Mouse (Mus musculus): Measurements from ENCODE around the gene Nepro. TPM values are rescaled to one million over a fixed set of nuclear protein-coding genes. Genes with fewer than 3 reads are reported as not detected.

Gene Nepro
- 8.6 and 9.5 TPM in 2 replicates for polyA plus RNA-seq (2015; fragmentation: Nextera tagmentation; extraction: Ambion mirVana)

DNA sequence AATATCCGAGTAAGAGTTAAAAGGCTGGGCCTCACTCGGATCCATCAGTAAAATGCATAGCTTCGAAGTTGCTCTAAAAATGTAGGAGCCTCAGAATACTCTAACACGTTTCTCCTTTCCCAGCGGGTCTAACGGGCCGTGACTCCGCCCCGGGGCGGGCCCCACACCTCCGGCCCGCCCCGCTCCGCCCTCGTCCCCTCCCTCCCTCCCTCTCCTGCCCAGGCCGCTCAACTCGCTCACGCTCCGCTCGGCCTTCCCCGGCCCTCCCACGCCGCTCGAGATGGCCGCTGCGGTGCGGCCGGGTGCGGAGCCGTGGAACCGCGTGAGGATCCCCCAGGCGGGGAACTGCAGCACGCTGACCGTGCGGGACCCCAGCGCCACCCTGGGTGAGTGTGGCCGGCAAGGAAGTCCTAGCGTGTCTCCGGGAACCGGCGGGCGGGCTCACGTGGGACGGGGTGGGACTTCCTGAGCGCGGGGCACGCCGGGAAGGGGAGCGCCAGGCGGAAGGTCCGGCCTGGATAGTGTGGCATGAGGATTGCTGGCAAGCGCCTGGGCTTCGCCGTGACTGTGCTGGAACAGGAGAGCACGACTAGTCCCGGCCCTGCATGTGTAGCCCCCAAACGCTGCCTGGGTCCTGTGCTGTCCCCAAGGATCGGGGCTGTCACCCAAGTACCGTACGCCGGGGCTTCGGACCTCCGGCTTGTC, at the start of gene Nepro:
Nepro (plus strand) TSS at position 219 of the 705 bp plus-strand sequence.
- peak within 1 kb of the TSS; percentile 86 for H3K9ac ChIP-seq (replicated peaks; ENCODE audit: low read length)
- peaks cover 27% of the 10 kb centered on the region for H3K4me1 ChIP-seq (ENCODE audit: insufficient read depth, low read length)
- H3K36me3 ChIP-seq (ENCODE audit: insufficient read depth, low read length), result peaks cover 11% of the 10 kb centered on the region
- peak within 1 kb of the TSS; percentile 88 for H3K4me2 ChIP-seq (replicated peaks; ENCODE audit: low read depth, low read length)
- peak within 1 kb of the TSS; percentile 66 for H3K4me3 ChIP-seq (ENCODE audit: low read length)
- ATAC-seq (ENCODE audit: low FRiP score, low TSS enrichment), result peak; percentile 98
- H3K9me3 ChIP-seq (ENCODE audit: low read length), result no peaks in the 10 kb centered on the region
- H3K27me3 ChIP-seq (ENCODE audit: insufficient read depth, low read length), result no peaks in the 10 kb centered on the region
- H3K27ac ChIP-seq (ENCODE audit: low read length), result peak within 1 kb of the TSS; percentile 95
- WGBS, result under 1% methylated on average over 56 of the region's 64 CpGs

DNA sequence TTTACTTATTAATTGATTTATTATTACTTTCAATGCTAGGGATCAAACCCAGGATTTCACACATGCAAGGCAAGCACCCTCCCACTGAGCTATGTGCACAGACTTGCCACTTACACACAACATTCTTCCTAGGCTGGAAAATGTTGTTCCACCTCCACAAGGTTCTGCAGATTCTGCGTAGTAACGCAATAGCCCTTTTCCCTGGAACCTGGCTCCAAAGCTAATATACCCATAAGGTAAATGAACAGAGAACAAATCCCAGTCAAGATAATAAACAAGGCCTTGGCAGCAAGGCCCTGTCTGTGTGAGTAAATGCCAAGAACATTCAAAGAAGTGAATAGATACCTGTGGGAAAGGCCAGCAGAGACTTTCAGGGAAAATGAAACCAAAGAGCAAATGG, 47.7 kb upstream of the Nepro start:
- Histone ChIP-seq H3K36me3 (ENCODE audit: insufficient read depth, low read length) (no peaks in the 10 kb centered on the region), H3K4me1 (ENCODE audit: insufficient read depth, low read length) (peaks cover 37% of the 10 kb centered on the region), H3K27me3 (ENCODE audit: insufficient read depth, low read length) (no peaks in the 10 kb centered on the region), H3K9me3 (ENCODE audit: low read length) (no peaks in the 10 kb centered on the region), H3K27ac (ENCODE audit: low read length) (no peak overlapping the region), H3K4me2 (replicated peaks; ENCODE audit: low read depth, low read length) (no peak overlapping the region), H3K9ac (replicated peaks; ENCODE audit: low read length) (no peak overlapping the region), H3K4me3 (ENCODE audit: low read length) (no peak overlapping the region)
- ATAC-seq (ENCODE audit: low FRiP score, low TSS enrichment), result no peak
- 91% methylated on average over 2 of the region's 2 CpGs for WGBS

DNA sequence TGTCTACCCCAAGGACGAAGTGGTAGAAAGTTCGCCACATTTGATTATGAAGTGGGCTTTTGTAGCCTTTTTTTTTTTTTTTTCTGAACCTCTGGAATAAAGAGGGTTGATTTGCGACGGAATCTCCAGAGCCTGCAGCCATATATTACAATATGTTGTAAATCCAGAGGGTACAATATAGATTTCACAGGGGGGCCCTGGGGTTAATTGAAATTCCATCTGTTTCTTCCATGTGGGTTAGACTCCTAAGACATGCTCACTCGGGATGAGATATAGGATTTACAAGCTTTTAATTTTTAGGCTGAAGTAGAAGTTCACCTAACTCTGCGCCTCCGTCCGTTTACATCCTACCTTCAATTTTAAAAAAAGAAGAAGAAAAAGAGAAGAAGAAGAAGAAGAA, 45.0 kb upstream of the Nepro start:
- Histone ChIP-seq H3K4me3 (ENCODE audit: low read length) (0 out of 2 replicates have a peak overlapping the region, but pooled peaks have one; percentile 10), H3K9me3 (ENCODE audit: low read length) (peaks cover 6% of the 10 kb centered on the region), H3K36me3 (ENCODE audit: insufficient read depth, low read length) (0 out of 2 replicates have a peak, but pooled peaks cover 2% of the 10 kb centered on the region), H3K27ac (ENCODE audit: low read length) (no peak overlapping the region), H3K4me2 (replicated peaks; ENCODE audit: low read depth, low read length) (peak overlapping the region; percentile 34), H3K27me3 (ENCODE audit: insufficient read depth, low read length) (no peaks in the 10 kb centered on the region), H3K9ac (replicated peaks; ENCODE audit: low read length) (no peak overlapping the region), H3K4me1 (ENCODE audit: insufficient read depth, low read length) (peaks cover 21% of the 10 kb centered on the region)
- ATAC-seq (ENCODE audit: low FRiP score, low TSS enrichment), result peak; percentile 77
- 35% methylated on average over 8 of the region's 8 CpGs for WGBS

DNA sequence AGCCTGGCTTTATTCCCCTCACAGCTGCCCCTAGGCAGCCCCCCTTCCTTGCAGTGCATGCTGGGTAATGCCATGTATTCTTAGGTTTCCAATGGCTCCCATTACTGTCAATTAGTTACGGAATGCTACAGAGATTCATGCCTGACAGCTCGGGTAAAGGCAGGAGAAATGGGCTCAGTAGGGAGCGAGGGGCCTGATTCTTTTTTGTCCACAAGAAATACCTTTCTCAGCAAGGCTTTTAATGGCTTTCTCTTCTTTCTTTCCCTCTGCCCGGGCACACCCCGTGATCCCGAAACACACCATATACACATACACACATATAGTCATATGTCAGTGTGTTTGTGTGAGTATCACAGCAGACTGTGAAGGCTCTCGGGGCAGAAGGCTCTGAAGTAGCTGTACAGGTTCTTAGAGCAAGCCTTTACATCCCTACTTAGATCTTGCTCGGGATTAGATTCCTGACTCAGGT, 44.6 kb upstream of the Nepro start:
- 0 out of 2 replicates have a peak, but pooled peaks cover 2% of the 10 kb centered on the region for H3K36me3 ChIP-seq (ENCODE audit: insufficient read depth, low read length)
- peak overlapping the region; percentile 41; the same call in 1 of the 2 replicates for H3K9ac ChIP-seq (replicated peaks; ENCODE audit: low read length)
- peak overlapping the region; percentile 34 for H3K4me2 ChIP-seq (replicated peaks; ENCODE audit: low read depth, low read length)
- peaks cover 6% of the 10 kb centered on the region for H3K9me3 ChIP-seq (ENCODE audit: low read length)
- peaks cover 25% of the 10 kb centered on the region for H3K4me1 ChIP-seq (ENCODE audit: insufficient read depth, low read length)
- H3K27ac ChIP-seq (ENCODE audit: low read length), result peak overlapping the region; percentile 46; the same call in 1 of the 2 replicates
- WGBS, result 51% methylated on average over 8 of the region's 8 CpGs
- peak; percentile 70 for ATAC-seq (ENCODE audit: low FRiP score, low TSS enrichment)
- H3K27me3 ChIP-seq (ENCODE audit: insufficient read depth, low read length), result no peaks in the 10 kb centered on the region
- H3K4me3 ChIP-seq (ENCODE audit: low read length), result 0 out of 2 replicates have a peak overlapping the region, but pooled peaks have one; percentile 10

DNA sequence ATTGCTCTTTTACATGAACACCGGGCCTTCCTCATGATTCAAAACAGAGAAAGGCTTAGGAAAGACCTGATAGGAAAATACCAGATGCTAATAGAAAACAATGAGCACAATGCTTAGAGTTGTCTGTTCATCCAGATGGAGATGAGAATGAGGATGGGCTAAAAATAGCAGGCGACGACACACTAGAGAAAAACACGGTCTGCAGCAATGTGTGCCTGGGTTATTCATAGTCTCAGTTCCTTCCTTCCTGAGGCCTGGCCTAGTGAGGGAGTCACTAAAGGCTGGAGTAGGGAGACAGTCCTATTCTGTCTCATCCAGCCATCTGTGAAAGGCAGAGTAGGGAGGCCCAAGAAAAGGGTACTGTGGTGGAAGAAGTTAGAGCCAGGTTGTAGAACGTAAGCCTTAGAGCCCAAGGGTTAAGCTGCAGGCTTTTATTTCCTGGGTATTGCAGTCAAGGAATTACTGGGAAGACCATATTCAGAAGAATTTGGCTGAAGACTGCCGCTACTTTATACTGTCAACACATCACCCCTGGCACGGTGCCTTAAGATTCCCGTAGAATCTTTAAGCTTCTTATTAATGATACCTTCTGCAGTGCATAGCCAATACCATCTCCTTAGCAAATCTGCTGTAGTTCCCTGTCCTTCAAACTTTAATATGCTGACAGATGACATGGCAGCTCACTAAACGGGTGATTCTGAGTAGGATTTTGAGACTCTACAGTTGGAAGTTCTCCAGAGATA, 43.2 kb upstream of the Nepro start:
- H3K4me3 ChIP-seq (ENCODE audit: low read length), result no peak overlapping the region
- peaks cover 6% of the 10 kb centered on the region for H3K9me3 ChIP-seq (ENCODE audit: low read length)
- 0 out of 2 replicates have a peak, but pooled peaks cover 2% of the 10 kb centered on the region for H3K36me3 ChIP-seq (ENCODE audit: insufficient read depth, low read length)
- ATAC-seq (ENCODE audit: low FRiP score, low TSS enrichment), result no peak
- H3K27ac ChIP-seq (ENCODE audit: low read length), result peak overlapping the region; percentile 76
- 72% methylated on average over 9 of the region's 9 CpGs for WGBS
- peaks cover 34% of the 10 kb centered on the region for H3K4me1 ChIP-seq (ENCODE audit: insufficient read depth, low read length)
- no peak overlapping the region for H3K9ac ChIP-seq (replicated peaks; ENCODE audit: low read length)
- no peaks in the 10 kb centered on the region for H3K27me3 ChIP-seq (ENCODE audit: insufficient read depth, low read length)
- no peak overlapping the region for H3K4me2 ChIP-seq (replicated peaks; ENCODE audit: low read depth, low read length)

DNA sequence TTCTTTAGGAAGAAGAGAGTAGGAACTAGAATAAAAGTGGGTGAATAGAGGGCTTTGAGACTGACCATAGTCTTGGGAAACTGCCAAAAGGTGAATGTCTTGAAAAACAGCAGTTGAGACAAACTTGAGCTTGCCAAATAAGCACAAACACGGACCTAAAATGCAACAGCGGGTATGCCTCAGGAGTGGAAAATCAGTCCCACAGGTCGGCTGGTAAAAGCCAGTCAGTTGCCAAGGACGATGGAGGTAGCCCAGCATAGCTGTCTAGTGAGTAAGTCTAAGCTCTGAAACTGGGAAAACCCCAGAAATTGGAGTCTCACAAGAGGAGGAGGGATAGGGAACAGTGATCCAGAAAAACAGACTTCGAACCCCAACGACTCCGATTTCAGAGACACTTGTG, 39.5 kb upstream of the Nepro start:
- Histone ChIP-seq H3K27ac (ENCODE audit: low read length) (no peak overlapping the region), H3K27me3 (ENCODE audit: insufficient read depth, low read length) (no peaks in the 10 kb centered on the region), H3K9ac (replicated peaks; ENCODE audit: low read length) (no peak overlapping the region), H3K36me3 (ENCODE audit: insufficient read depth, low read length) (0 out of 2 replicates have a peak, but pooled peaks cover 2% of the 10 kb centered on the region), H3K4me1 (ENCODE audit: insufficient read depth, low read length) (peaks cover 46% of the 10 kb centered on the region), H3K9me3 (ENCODE audit: low read length) (peaks cover 6% of the 10 kb centered on the region), H3K4me2 (replicated peaks; ENCODE audit: low read depth, low read length) (no peak overlapping the region), H3K4me3 (ENCODE audit: low read length) (no peak overlapping the region)
- 51% methylated on average over 7 of the region's 7 CpGs for WGBS
- no peak for ATAC-seq (ENCODE audit: low FRiP score, low TSS enrichment)

DNA sequence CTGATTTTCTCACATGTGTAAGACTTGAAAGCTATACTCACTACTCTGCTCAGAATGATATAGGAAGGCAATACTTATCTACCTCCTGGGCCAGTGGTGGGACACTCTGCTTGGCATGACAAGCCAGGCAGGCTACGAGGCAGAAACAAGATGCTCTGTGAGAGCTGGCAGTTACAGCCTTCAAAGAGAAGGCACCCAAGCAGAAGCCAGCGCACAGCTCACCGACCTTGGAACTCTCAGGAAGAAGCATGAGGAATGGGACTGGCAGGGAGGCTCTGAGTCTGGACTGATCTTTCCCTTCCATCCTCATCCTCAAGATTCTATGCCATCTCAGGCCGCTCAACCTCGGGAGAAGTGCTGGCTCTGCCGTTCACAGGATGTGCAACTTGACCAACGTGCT, 38.7 kb upstream of the Nepro start:
- H3K4me3 ChIP-seq (ENCODE audit: low read length), result no peak overlapping the region
- no peaks in the 10 kb centered on the region for H3K27me3 ChIP-seq (ENCODE audit: insufficient read depth, low read length)
- ATAC-seq (ENCODE audit: low FRiP score, low TSS enrichment), result no peak
- H3K9me3 ChIP-seq (ENCODE audit: low read length), result peaks cover 6% of the 10 kb centered on the region
- no peak overlapping the region for H3K27ac ChIP-seq (ENCODE audit: low read length)
- no peak overlapping the region for H3K4me2 ChIP-seq (replicated peaks; ENCODE audit: low read depth, low read length)
- 54% methylated on average over 7 of the region's 7 CpGs for WGBS
- H3K36me3 ChIP-seq (ENCODE audit: insufficient read depth, low read length), result 0 out of 2 replicates have a peak, but pooled peaks cover 2% of the 10 kb centered on the region
- peaks cover 38% of the 10 kb centered on the region for H3K4me1 ChIP-seq (ENCODE audit: insufficient read depth, low read length)
- no peak overlapping the region for H3K9ac ChIP-seq (replicated peaks; ENCODE audit: low read length)

DNA sequence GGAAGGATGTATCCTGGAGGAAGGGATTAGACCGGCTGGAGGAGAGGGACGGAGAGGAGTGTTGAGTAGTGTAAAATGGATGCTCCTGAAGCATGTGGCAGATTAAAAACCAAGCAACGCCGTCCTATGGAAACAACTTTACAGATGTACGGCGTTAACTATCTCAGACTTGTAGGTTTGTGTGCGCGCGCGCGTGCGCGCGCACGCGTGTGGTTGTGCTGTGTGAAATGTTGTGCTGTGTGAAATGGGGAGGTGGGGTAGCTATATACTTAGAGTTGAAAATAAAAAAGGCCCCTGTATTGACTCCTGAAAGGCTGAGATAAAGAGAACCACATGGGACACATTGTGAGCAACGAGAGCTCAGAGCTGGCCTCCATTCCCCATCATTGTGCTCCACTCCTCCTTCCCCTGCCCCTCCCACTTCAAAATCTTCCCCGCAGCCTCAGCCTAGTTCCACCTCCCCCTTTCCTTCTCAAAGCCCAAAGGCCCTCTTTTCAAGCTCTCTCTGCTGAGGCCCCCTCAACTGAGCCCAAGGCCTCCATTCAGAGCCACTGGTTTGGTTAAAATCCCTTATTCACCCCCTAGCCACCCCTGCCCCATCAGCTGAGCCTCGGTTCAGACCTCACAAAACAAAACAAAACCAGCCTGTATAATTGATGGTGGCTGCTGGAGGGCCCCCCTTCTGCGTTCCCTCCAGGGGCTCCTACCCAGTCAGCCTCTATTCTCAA, 36.9 kb upstream of the Nepro start:
- H3K36me3 ChIP-seq (ENCODE audit: insufficient read depth, low read length), result 0 out of 2 replicates have a peak, but pooled peaks cover 2% of the 10 kb centered on the region
- no peak overlapping the region for H3K4me3 ChIP-seq (ENCODE audit: low read length)
- peak overlapping the region; percentile 40; the same call in 1 of the 2 replicates for H3K27ac ChIP-seq (ENCODE audit: low read length)
- no peaks in the 10 kb centered on the region for H3K27me3 ChIP-seq (ENCODE audit: insufficient read depth, low read length)
- peaks cover 6% of the 10 kb centered on the region for H3K9me3 ChIP-seq (ENCODE audit: low read length)
- H3K4me1 ChIP-seq (ENCODE audit: insufficient read depth, low read length), result peaks cover 41% of the 10 kb centered on the region
- H3K4me2 ChIP-seq (replicated peaks; ENCODE audit: low read depth, low read length), result peak overlapping the region; percentile 43
- peak overlapping the region; percentile 17 for H3K9ac ChIP-seq (replicated peaks; ENCODE audit: low read length)
- 0 out of 2 replicates have a peak, but pooled peaks have one; percentile 42 for ATAC-seq (ENCODE audit: low FRiP score, low TSS enrichment)
- WGBS, result 54% methylated on average over 20 of the region's 20 CpGs

DNA sequence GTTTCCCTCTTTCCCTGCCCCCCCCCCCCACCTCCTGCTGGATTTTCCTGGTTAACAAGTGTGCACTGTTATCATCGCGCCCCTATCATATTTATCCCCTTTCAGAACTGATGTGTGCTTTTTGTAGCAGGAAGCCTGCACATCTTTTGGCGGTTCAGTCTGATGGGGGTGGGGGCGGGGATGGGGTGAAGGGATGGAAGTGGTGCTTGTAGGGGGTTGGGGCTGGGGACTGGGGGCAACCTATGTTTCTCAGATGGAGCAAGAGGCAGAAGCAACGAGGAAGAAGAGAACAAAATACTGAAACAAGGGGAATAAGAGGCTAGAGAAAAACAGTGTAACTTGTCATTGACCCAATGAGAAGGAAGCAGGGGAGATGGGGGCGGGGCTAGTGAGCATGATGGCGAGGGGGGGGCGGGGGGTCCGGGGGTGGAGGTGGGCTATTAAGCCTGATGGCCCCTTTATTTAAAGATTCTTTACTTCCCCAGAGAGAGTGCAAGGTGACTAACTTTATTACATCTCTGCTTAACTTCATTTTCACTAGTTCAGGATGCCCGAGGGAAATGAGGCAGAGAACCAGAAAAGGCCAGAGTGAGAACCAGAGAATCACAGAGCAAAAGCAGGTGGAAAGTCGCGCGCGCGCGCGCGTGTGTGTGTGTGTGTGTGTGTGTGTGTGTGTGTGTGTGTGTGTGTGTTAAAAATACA, 36.2 kb upstream of the Nepro start:
- ATAC-seq (ENCODE audit: low FRiP score, low TSS enrichment), result peak; percentile 30; the same call in 1 of the 2 replicates
- H3K4me2 ChIP-seq (replicated peaks; ENCODE audit: low read depth, low read length), result peak overlapping the region; percentile 43
- peaks cover 41% of the 10 kb centered on the region for H3K4me1 ChIP-seq (ENCODE audit: insufficient read depth, low read length)
- H3K9ac ChIP-seq (replicated peaks; ENCODE audit: low read length), result peak overlapping the region; percentile 17
- H3K36me3 ChIP-seq (ENCODE audit: insufficient read depth, low read length), result no peaks in the 10 kb centered on the region
- no peaks in the 10 kb centered on the region for H3K27me3 ChIP-seq (ENCODE audit: insufficient read depth, low read length)
- 4% methylated on average over 18 of the region's 18 CpGs for WGBS
- H3K4me3 ChIP-seq (ENCODE audit: low read length), result peak overlapping the region; percentile 15
- peak overlapping the region; percentile 84 for H3K27ac ChIP-seq (ENCODE audit: low read length)
- no peaks in the 10 kb centered on the region for H3K9me3 ChIP-seq (ENCODE audit: low read length)
